In genomic region chr4:141574789-141575702, GRCm38 (mm10) we compare ENCODE assay signal across 8 mouse cellular contexts. TPM values are rescaled to one million over a fixed set of nuclear protein-coding genes. Genes with fewer than 3 reads are reported as not detected.
DNase-seq lines count a peak whose midpoint lies in the region; ATAC-seq lines count a peak whose summit lies in the region.

No protein-coding gene starts in this region.

- WGBS in hindbrain, embryonic 16.5 days, result 43% methylated on average over 27 of the region's 27 CpGs

- peak overlapping the region; percentile 31; the same call in 1 of the 2 replicates for H3K4me2 ChIP-seq in hindbrain, embryonic 16.5 days (ENCODE audit: low read length)

- H3K27ac ChIP-seq in hindbrain, embryonic 16.5 days (ENCODE audit: low read depth, low read length), result no peak overlapping the region

- no peak overlapping the region for H3K9ac ChIP-seq in hindbrain, embryonic 16.5 days (ENCODE audit: low read depth, low read length)

- H3K27me3 ChIP-seq in hindbrain, embryonic 16.5 days (replicated peaks; ENCODE audit: control insufficient read depth, insufficient read depth, low read length), result no peaks in the 10 kb centered on the region

- peak; percentile 70 for ATAC-seq in hindbrain, embryonic 16.5 days
- ATAC-seq in megakaryocyte progenitor cell, adult 5-6 weeks (replicated peaks; ENCODE audit: poor library complexity), result peak; percentile 58

- peaks cover 3% of the 10 kb centered on the region; the same call in 1 of the 2 replicates for H3K9me3 ChIP-seq in hindbrain, embryonic 16.5 days (ENCODE audit: control insufficient read depth, low read length)

- peaks cover 2% of the 10 kb centered on the region for H3K36me3 ChIP-seq in hindbrain, embryonic 16.5 days (ENCODE audit: control insufficient read depth, insufficient read depth, low read length)

- no peaks in the 10 kb centered on the region; the same call in 1 of the 2 replicates for H3K4me1 ChIP-seq in hindbrain, embryonic 16.5 days (ENCODE audit: control insufficient read depth, insufficient read depth, low read depth, low read length)

- no peak overlapping the region for H3K4me3 ChIP-seq in hindbrain, embryonic 16.5 days (ENCODE audit: low read length)

- peak; percentile 94 for DNase-seq in R1 (ENCODE audit: low read depth, low spot score)
- DNase-seq in cerebellum, postnatal 10 days, result peak; percentile 94 to 96
- peak; percentile 81 to 84 for DNase-seq in frontal cortex, postnatal 36 days (ENCODE audit: low spot score in 2 of 2)
- peak; percentile 51 for DNase-seq in left cerebral cortex, adult 11 months (ENCODE audit: low spot score)
- peak; percentile 79 to 90 for DNase-seq in right cerebral cortex, postnatal 10 days (ENCODE audit: low spot score in 2 of 2)
- peak; percentile 73 for DNase-seq in urinary bladder, postnatal 10 days (ENCODE audit: low spot score)

RNA-seq across cellular contexts. Expression of gene Fblim1, which starts 30.9 kb away (rescaled TPM):
- polyA plus RNA-seq in hindbrain, embryonic 16.5 days (2015; fragmentation: Nextera tagmentation; extraction: Ambion mirVana), result 42.9 and 51.5 TPM in 2 replicates
- not detected in 2 replicates for total RNA-seq in megakaryocyte progenitor cell, adult 5-6 weeks (2015)
- total RNA-seq in megakaryocyte progenitor cell, adult 5-6 weeks (2017), result 0.07 TPM in 1 of 2 replicates, not detected in the other

RNA-seq across cellular contexts. Expression of gene Spen, which starts 36.6 kb away (rescaled TPM):
- polyA plus RNA-seq in hindbrain, embryonic 16.5 days (2015; fragmentation: Nextera tagmentation; extraction: Ambion mirVana), result 10.1 and 11.8 TPM in 2 replicates
- total RNA-seq in megakaryocyte progenitor cell, adult 5-6 weeks (2015), result 28.4 and 35.6 TPM in 2 replicates
- total RNA-seq in megakaryocyte progenitor cell, adult 5-6 weeks (2017), result 22.8 and 29.0 TPM in 2 replicates

RNA-seq across cellular contexts. Expression of gene Tmem82, which starts 43.4 kb away (rescaled TPM):
- polyA plus RNA-seq in hindbrain, embryonic 16.5 days (2015; fragmentation: Nextera tagmentation; extraction: Ambion mirVana), result 0.34 and 0.45 TPM in 2 replicates
- 0.10 and 0.76 TPM in 2 replicates for total RNA-seq in megakaryocyte progenitor cell, adult 5-6 weeks (2015)
- 0.46 and 1.6 TPM in 2 replicates for total RNA-seq in megakaryocyte progenitor cell, adult 5-6 weeks (2017)

RNA-seq across cellular contexts. Expression of gene Slc25a34, which starts 48.6 kb away (rescaled TPM):
- 0.54 and 0.81 TPM in 2 replicates for polyA plus RNA-seq in hindbrain, embryonic 16.5 days (2015; fragmentation: Nextera tagmentation; extraction: Ambion mirVana)
- not detected in 2 replicates for total RNA-seq in megakaryocyte progenitor cell, adult 5-6 weeks (2015)
- total RNA-seq in megakaryocyte progenitor cell, adult 5-6 weeks (2017), result not detected in 2 replicates
